Comparison of ENCODE assay signal across 25 mouse cellular contexts in genomic region chr9:97309509-97310053, GRCm38 (mm10).
"Had no signal": no experiment of that assay in that cellular context is flagged by ENCODE, and none has a peak within 500 bp of the region (broad histone marks: within the 10 kb centered on the region; RNA-seq: fewer than 3 reads in every experiment).

No protein-coding gene starts in this region.

- ATAC-seq: forebrain, embryonic 16.5 days; hindbrain, embryonic 16.5 days; inflammation-experienced regulatory T-cells, adult 6 months; intestine, embryonic 15.5 days; intestine, postnatal 0 days had no signal

- DNase-seq: gastrocnemius, adult 2 months; gastrocnemius, postnatal 10 days; gastrocnemius, postnatal 25 days; heart, adult 2 months; heart, postnatal 4 days; kidney, adult 2 months; kidney, postnatal 25 days; kidney, postnatal 4 days; liver; liver, embryonic 13.5 days had no signal

- H3K27ac ChIP-seq: gastrocnemius, adult 2 months; heart, adult 2 months; heart, embryonic 13.5 days; heart, embryonic 15.5 days; hindbrain, embryonic 10.5 days; hindbrain, embryonic 12.5 days; hindbrain, embryonic 14.5 days; intestine, embryonic 15.5 days; layer of hippocampus, adult 2 months; left cerebral cortex, adult 2 months; liver, embryonic 13.5 days; liver, embryonic 15.5 days had no signal

- H3K4me3 ChIP-seq: gastrocnemius, adult 2 months; heart, adult 2 months; heart, embryonic 13.5 days; heart, embryonic 15.5 days; hindbrain, embryonic 10.5 days; hindbrain, embryonic 12.5 days; intestine, embryonic 15.5 days; layer of hippocampus, adult 2 months; left cerebral cortex, adult 2 months; liver, embryonic 13.5 days; liver, embryonic 15.5 days had no signal

- H3K4me2 ChIP-seq: heart, embryonic 11.5 days; heart, embryonic 13.5 days; heart, embryonic 15.5 days; hindbrain, embryonic 12.5 days; hindbrain, embryonic 14.5 days; intestine, embryonic 15.5 days; liver, embryonic 11.5 days; liver, embryonic 13.5 days; liver, embryonic 15.5 days had no signal

- H3K9ac ChIP-seq: heart, embryonic 13.5 days; heart, embryonic 15.5 days; hindbrain, embryonic 12.5 days; hindbrain, embryonic 14.5 days; intestine, embryonic 15.5 days; liver, embryonic 13.5 days; liver, embryonic 15.5 days had no signal

- H3K4me1 ChIP-seq: hindbrain, embryonic 12.5 days; liver, embryonic 13.5 days; liver, embryonic 15.5 days had no signal

- H3K27me3 ChIP-seq: heart, embryonic 15.5 days; hindbrain, embryonic 12.5 days; intestine, embryonic 15.5 days; liver, embryonic 13.5 days; liver, embryonic 15.5 days had no signal

- H3K9me3 ChIP-seq: heart, embryonic 15.5 days; hindbrain, embryonic 10.5 days; hindbrain, embryonic 12.5 days; intestine, embryonic 15.5 days; liver, embryonic 13.5 days; liver, embryonic 15.5 days had no signal

- H3K36me3 ChIP-seq: heart, embryonic 13.5 days; heart, embryonic 15.5 days; hindbrain, embryonic 10.5 days; hindbrain, embryonic 12.5 days; intestine, embryonic 15.5 days; liver, embryonic 13.5 days; liver, embryonic 15.5 days had no signal
